Mouse (Mus musculus): ENCODE data around the gene Lrp2bp.

DNA sequence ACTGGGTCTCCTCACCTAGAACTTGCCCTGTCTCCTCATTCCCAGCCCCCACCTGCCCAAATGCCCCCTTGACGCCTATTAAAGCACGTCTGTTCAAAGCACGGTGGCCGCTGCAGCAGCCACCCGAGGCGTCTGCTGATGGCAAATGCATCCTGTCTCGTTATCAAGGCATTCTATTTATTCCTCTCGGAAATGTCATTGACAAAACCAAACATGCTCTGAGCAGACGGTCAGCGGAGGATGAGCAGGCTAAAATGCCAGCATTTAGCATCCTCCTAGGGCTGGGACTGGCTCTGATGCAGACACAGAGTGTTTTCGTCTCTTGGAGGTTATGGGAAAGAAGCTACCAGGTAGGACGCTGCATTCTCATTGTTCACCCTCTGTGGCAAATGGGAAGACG lies 41.2 kb downstream of the Lrp2bp start:
- TF ChIP-seq CTCF (IDR thresholded peaks at IDR 0.05 in 2 of 3, conservative IDR thresholded peaks at IDR 0.05 in 1 of 3; ENCODE audit: control insufficient read depth in 1 of 3, insufficient read depth in 1 of 3, low read depth in 2 of 3, low read length in 3 of 3, poor library complexity in 1 of 3, severe bottlenecking in 1 of 3) (no peak), CHD2 (IDR thresholded peaks at IDR 0.05; ENCODE audit: low read length) (no peak), EP300 (IDR thresholded peaks at IDR 0.05; ENCODE audit: low read depth in 1 of 2, low read length in 2 of 2) (no peak)
